Mouse (Mus musculus) MEL (cell line): Measurements from ENCODE around the gene Irf2bp1. TPM values are rescaled to one million over a fixed set of nuclear protein-coding genes. Genes with fewer than 3 reads are reported as not detected.

Experiments
- DNase-seq: peaks from one replicate; pipeline ENCODE4 v3.0.0; 2011; ENCODE audit warnings: low read depth, low spot score
- H3K27ac ChIP-seq: 2 replicates; pipeline ENCODE4 v1.5.1; 2012; ENCODE audit warnings: low read depth, mild to moderate bottlenecking, control low read depth, low read length, moderate library complexity; ENCODE audit not compliant: control insufficient read depth
- H3K27me3 ChIP-seq, 2 experiments: fragments of 150-350 bp in 1 of 2; sonication (generic) in 1 of 2; 2 replicates each; pipeline ENCODE4 v1.6.1; 2012; ENCODE audit warnings: low read length in 2 of 2, mild to moderate bottlenecking in 2 of 2, improper control_type of control experiment in 1 of 2, moderate library complexity in 1 of 2; ENCODE audit not compliant: insufficient read depth in 2 of 2, control insufficient read depth in 1 of 2
- H3K36me3 ChIP-seq, 2 experiments: 2 replicates each; pipeline ENCODE4 v1.6.1; 2012 to 2014; ENCODE audit warnings: low read length in 2 of 2, improper control_type of control experiment in 1 of 2, inconsistent platforms in 1 of 2, mild to moderate bottlenecking in 1 of 2; ENCODE audit not compliant: insufficient read depth in 2 of 2, control insufficient read depth in 1 of 2
- H3K4me1 ChIP-seq, 2 experiments: fragments of 150-350 bp in 1 of 2; sonication (generic) in 1 of 2; 2 replicates each; pipeline ENCODE4 v1.6.1; 2012; ENCODE audit warnings: low read length in 2 of 2, improper control_type of control experiment in 1 of 2, mild to moderate bottlenecking in 1 of 2; ENCODE audit not compliant: insufficient read depth in 2 of 2, control insufficient read depth in 1 of 2
- H3K4me3 ChIP-seq, 2 experiments: fragments of 150-350 bp in 1 of 2; sonication (generic) in 1 of 2; 2 replicates each; pipeline ENCODE4 v1.5.1; 2012; ENCODE audit warnings: low read depth in 2 of 2, low read length in 2 of 2, mild to moderate bottlenecking in 2 of 2, moderate library complexity in 2 of 2, control low read depth in 1 of 2, improper control_type of control experiment in 1 of 2; ENCODE audit not compliant: control insufficient read depth in 1 of 2, insufficient read depth in 1 of 2
- H3K79me2 ChIP-seq: 2 replicates; pipeline ENCODE4 v1.6.1; 2012; ENCODE audit warnings: mild to moderate bottlenecking, low read length, moderate library complexity; ENCODE audit not compliant: control insufficient read depth, poor library complexity, insufficient read depth
- H3K9ac ChIP-seq: 2 replicates; pipeline ENCODE4 v1.6.1; 2012; ENCODE audit warnings: low read depth, mild to moderate bottlenecking, control low read depth, low read length, moderate library complexity; ENCODE audit not compliant: control insufficient read depth, poor library complexity, severe bottlenecking
- H3K9me3 ChIP-seq: fragments of 150-350 bp; sonication (generic); replicated peaks from 2 replicates; pipeline ENCODE4 v1.6.1; 2012; ENCODE audit warnings: mild to moderate bottlenecking, low read length, improper control_type of control experiment, moderate library complexity; ENCODE audit not compliant: insufficient read depth
- BHLHE40 ChIP-seq: IDR thresholded peaks from 2 replicates; pipeline ENCODE4 v1.6.1; 2012; ENCODE audit warnings: low read depth, mild to moderate bottlenecking, inconsistent platforms, low read length, improper control_type of control experiment, borderline replicate concordance
- CTCF ChIP-seq, 3 experiments: IDR thresholded peaks in 2 of 3; conservative IDR thresholded peaks in 1 of 3; 2 replicates each; pipeline ENCODE4 v1.5.1; 2011 to 2012; ENCODE audit warnings: low read length in 3 of 3, low read depth in 2 of 3, mild to moderate bottlenecking in 2 of 3, improper control_type of control experiment in 1 of 3, inconsistent platforms in 1 of 3, mixed read lengths in 1 of 3, moderate library complexity in 1 of 3; ENCODE audit not compliant: control insufficient read depth in 1 of 3, insufficient read depth in 1 of 3, poor library complexity in 1 of 3, severe bottlenecking in 1 of 3
- EP300 ChIP-seq, 2 experiments: IDR thresholded peaks; 2 replicates each; pipeline ENCODE4 v1.6.1; 2011; ENCODE audit warnings: improper control_type of control experiment in 2 of 2, low read length in 2 of 2, low read depth in 1 of 2, mild to moderate bottlenecking in 1 of 2
- GABPA ChIP-seq: IDR thresholded peaks from 2 replicates; pipeline ENCODE4 v1.6.1; 2012; ENCODE audit warnings: low read depth, mild to moderate bottlenecking, inconsistent platforms, low read length, improper control_type of control experiment, moderate library complexity
- GATA1 ChIP-seq: IDR thresholded peaks from 2 replicates; pipeline ENCODE4 v1.6.1; 2011; ENCODE audit warnings: low read depth, low read length, improper control_type of control experiment
- JUND ChIP-seq: IDR thresholded peaks from 2 replicates; pipeline ENCODE4 v1.6.1; 2011; ENCODE audit warnings: low read depth, mild to moderate bottlenecking, improper control_type of control experiment, low read length
- KAT2A ChIP-seq: conservative IDR thresholded peaks from 2 replicates; pipeline ENCODE4 v1.6.1; 2012; ENCODE audit warnings: low read depth, low read length, improper control_type of control experiment, inconsistent platforms
- MEF2A ChIP-seq: IDR thresholded peaks from 2 replicates; pipeline ENCODE4 v1.6.1; 2014; ENCODE audit warnings: low read depth, mild to moderate bottlenecking, inconsistent platforms, low read length, improper control_type of control experiment; ENCODE audit not compliant: poor library complexity, insufficient replicate concordance, severe bottlenecking; ENCODE audit errors: extremely low read depth
- MYB ChIP-seq: IDR thresholded peaks from 2 replicates; pipeline ENCODE4 v1.6.1; 2011; ENCODE audit warnings: mild to moderate bottlenecking, low read depth, low read length, improper control_type of control experiment
- RAD21 ChIP-seq: IDR thresholded peaks from 2 replicates; pipeline ENCODE4 v1.6.1; 2011; ENCODE audit warnings: mild to moderate bottlenecking, low read depth, low read length, improper control_type of control experiment
- RCOR1 ChIP-seq: IDR thresholded peaks from 2 replicates; pipeline ENCODE4 v1.6.1; 2012; ENCODE audit warnings: low read depth, mild to moderate bottlenecking, inconsistent platforms, low read length, improper control_type of control experiment
- SIN3A ChIP-seq: IDR thresholded peaks from 2 replicates; pipeline ENCODE4 v1.6.1; 2012; ENCODE audit warnings: low read length, improper control_type of control experiment, inconsistent platforms
- SMC3 ChIP-seq: IDR thresholded peaks from 2 replicates; pipeline ENCODE4 v1.6.1; 2011; ENCODE audit warnings: low read depth, low read length, improper control_type of control experiment
- TCF12 ChIP-seq: IDR thresholded peaks from 2 replicates; pipeline ENCODE4 v1.6.1; 2014; ENCODE audit warnings: low read depth, mild to moderate bottlenecking, inconsistent platforms, low read length, improper control_type of control experiment, moderate library complexity
- UBTF ChIP-seq: IDR thresholded peaks from 2 replicates; pipeline ENCODE4 v1.6.1; 2012; ENCODE audit warnings: low read depth, mild to moderate bottlenecking, inconsistent platforms, low read length, improper control_type of control experiment, moderate library complexity, borderline replicate concordance; ENCODE audit not compliant: insufficient read depth
- ZC3H11A ChIP-seq: IDR thresholded peaks from 2 replicates; pipeline ENCODE4 v1.6.1; 2012; ENCODE audit warnings: low read depth, mild to moderate bottlenecking, inconsistent platforms, low read length, improper control_type of control experiment
- ZNF384 ChIP-seq: IDR thresholded peaks from 2 replicates; pipeline ENCODE4 v1.6.1; 2012; ENCODE audit warnings: low read depth, mild to moderate bottlenecking, inconsistent platforms, low read length, improper control_type of control experiment
- polyA plus RNA-seq, 2 experiments: library from polyadenylated mRNA; stranded (reverse) in 1 of 2; unstranded in 1 of 2; fragments of >175 nt in 1 of 2; fragments of >200 nt in 1 of 2; gene quantifications; 2 replicates each; pipeline versions ENCODE4 v1.2.1 to v1.2.4; 2012; ENCODE audit warnings: low replicate concordance in 2 of 2, low read depth in 1 of 2; ENCODE audit not compliant: insufficient read length in 2 of 2, insufficient read depth in 1 of 2, missing spikeins in 1 of 2
- total RNA-seq: library from RNA; depleted of rRNA; stranded (reverse); fragments of 300-350 nt; gene quantifications from 2 replicates; pipeline ENCODE4 v1.2.3, GENCODE M21; 2012

The Irf2bp1 gene
- total and polyA plus RNA-seq, 3 experiments, result 33.1 to 41.1 TPM; not detected in 1

DNA sequence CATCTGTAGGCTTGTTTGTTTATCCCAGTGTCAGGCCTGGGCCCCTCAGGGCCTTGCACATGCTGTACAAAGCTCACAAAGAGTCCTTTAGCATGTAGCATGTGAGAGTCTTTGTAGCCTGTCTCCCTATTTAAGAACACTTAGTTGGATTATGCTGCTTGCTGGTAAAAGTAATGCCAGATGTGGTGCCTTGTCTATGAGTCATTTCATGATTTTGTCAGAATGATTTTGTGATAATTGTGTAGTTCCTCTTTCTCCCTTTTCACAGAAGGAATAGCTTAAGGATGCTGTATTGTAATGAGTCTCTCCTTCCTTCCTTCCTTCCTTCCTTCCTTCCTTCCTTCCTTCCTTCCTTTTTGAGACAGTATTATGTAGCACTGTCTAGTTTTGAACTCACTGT, 24.2 kb downstream of the Irf2bp1 start:
- DNase-seq, result peak; percentile 79
- Histone ChIP-seq H3K27ac (no peak overlapping the region), H3K36me3 (peaks cover 8 to 22% of the 10 kb centered on the region in 2 experiments), H3K9ac (no peak overlapping the region), H3K4me1 (peaks cover 9 to 19% of the 10 kb centered on the region in 2 experiments), H3K4me3 (no peak overlapping the region), H3K9me3 (no peaks in the 10 kb centered on the region), H3K27me3 (no peaks in the 10 kb centered on the region; a peak in 1 of 4 replicates), H3K79me2 (peaks cover 22% of the 10 kb centered on the region)
- TF ChIP-seq GABPA (no peak), EP300 (IDR thresholded peaks at IDR 0.05; ENCODE audit: low read depth in 1 of 2, low read length in 2 of 2) (peak; percentile 10 to 81; a peak in 3 of 4 replicates), SIN3A (no peak), RCOR1 (0 out of 2 replicates have a peak, but pooled peaks have one; percentile 45), MEF2A (no peak), JUND (peak; percentile 63; the same call in 1 of the 2 replicates), ZNF384 (0 out of 2 replicates have a peak, but pooled peaks have one; percentile 33), GATA1 (peak; percentile 60), SMC3 (no peak), BHLHE40 (no peak), TCF12 (0 out of 2 replicates have a peak, but pooled peaks have one; percentile 9)

DNA sequence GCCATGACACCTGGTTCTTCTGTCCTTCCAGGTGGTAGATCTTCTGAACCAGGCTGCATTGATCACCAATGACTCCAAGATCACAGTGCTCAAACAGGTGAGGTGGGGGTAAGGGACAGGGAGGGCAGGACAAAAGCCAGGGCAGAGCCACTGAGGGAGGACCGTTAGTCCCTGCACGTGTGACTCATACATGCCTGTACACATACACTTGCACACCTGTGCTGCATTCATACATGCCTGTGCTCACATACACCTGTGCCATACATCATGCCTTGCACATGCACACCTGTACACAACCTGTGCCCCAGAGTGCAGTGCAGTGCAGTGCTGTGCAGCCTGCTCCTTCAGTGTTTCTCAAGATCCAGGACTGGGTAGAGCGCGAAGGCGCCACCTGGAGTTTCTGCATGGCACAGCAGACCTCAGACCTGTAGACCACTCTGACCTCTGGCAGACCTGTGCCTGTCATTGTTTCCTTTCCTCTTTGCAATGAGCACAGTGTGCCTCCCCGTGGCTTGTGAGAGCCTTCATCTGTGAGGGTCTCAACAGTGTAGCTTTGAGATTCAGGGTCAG, 25.3 kb downstream of the Irf2bp1 start:
- Histone ChIP-seq H3K36me3 (peaks cover 8 to 22% of the 10 kb centered on the region in 2 experiments), H3K4me1 (peaks cover 9 to 14% of the 10 kb centered on the region in 2 experiments), H3K27ac (no peak overlapping the region), H3K4me3 (no peak overlapping the region), H3K27me3 (no peaks in the 10 kb centered on the region), H3K9ac (no peak overlapping the region), H3K9me3 (no peaks in the 10 kb centered on the region), H3K79me2 (peaks cover 21% of the 10 kb centered on the region)
- peak; percentile 75 for DNase-seq
- no peak for TF ChIP-seq KAT2A
- TF ChIP-seq MYB, result no peak
- TF ChIP-seq TCF12, result no peak
- TF ChIP-seq RAD21, result peak; percentile 36
- no peak for TF ChIP-seq UBTF
- TF ChIP-seq ZC3H11A, result no peak
- TF ChIP-seq CTCF (IDR thresholded peaks at IDR 0.05 in 2 of 3, conservative IDR thresholded peaks at IDR 0.05 in 1 of 3; ENCODE audit: control insufficient read depth in 1 of 3, insufficient read depth in 1 of 3, low read depth in 2 of 3, low read length in 3 of 3, poor library complexity in 1 of 3, severe bottlenecking in 1 of 3), result peak; percentile 72 to 85 (median 83)
- peak; percentile 55 for TF ChIP-seq SMC3
